Mouse (Mus musculus): Measurements from ENCODE around the gene Txnip. TPM values are rescaled to one million over a fixed set of nuclear protein-coding genes. Genes with fewer than 3 reads are reported as not detected.

The Txnip gene
- polyA plus RNA-seq, 1 experiment from 2014 or later: 74.7 TPM

DNA sequence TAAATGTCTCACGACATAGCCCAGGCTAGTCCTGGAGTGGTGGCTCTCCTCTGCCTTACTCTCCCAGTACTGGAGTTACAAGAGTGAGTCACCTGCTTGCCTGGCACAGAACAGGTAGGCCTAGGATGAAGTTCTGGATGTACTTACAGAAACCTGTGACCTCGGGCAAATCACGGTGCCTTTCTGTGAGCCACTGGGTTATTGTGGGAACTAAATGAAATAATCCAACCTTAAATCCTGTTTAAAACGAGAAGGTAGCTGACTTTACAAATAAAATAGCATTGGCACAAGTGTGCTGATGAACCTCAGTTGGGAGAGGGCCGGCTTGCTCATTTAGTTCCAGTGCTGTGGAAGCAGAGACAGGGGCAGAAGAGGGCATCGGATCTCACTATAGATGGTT, 3.5 kb upstream of the Txnip start:
- H3K4me2 ChIP-seq: no peak overlapping the region
- no peaks in the 10 kb centered on the region for H3K36me3 ChIP-seq
- no peaks in the 10 kb centered on the region for H3K9me3 ChIP-seq
- no peak for ATAC-seq (ENCODE audit: low read depth)
- H3K9ac ChIP-seq: no peak overlapping the region
- H3K4me3 ChIP-seq: no peak overlapping the region
- H3K4me1 ChIP-seq (replicated peaks): peaks cover 42% of the 10 kb centered on the region
- H3K27ac ChIP-seq (replicated peaks): peak overlapping the region; percentile 80; the same call in 1 of the 2 replicates
- WGBS: 83% methylated on average over 6 of the region's 6 CpGs
- H3K27me3 ChIP-seq: no peaks in the 10 kb centered on the region

DNA sequence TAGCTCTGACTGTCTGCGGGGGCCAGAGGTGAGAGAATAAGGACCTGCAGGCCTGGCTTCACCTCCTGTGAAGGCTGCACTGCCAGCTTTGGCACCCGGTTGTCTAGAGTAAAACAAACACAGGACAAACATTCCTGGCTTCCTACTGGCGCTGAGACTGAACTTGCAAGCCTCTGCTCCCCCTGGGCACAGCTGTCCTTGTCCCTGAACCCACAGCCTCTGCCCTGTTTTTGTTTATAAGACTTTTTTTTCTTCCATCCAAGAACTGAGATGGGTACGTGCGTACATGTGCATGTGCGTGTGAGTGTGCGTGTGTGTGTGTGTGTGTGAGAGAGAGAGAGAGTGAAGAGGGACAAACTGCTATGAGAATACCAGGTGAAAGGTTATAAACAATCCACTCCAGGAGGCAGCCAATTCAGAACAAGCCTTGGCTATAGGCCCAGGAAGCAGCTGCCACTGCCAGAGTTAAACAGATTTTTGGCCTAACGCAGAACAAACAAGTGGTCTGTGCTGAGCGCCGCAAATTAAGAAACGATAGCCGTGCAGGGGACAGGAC, 2.6 kb upstream of the Txnip start:
- H3K9ac ChIP-seq: 0 out of 2 replicates have a peak overlapping the region, but pooled peaks have one; percentile 31
- no peaks in the 10 kb centered on the region for H3K9me3 ChIP-seq
- ATAC-seq (ENCODE audit: low read depth): 0 out of 2 replicates have a peak, but pooled peaks have one; percentile 10
- peak overlapping the region; percentile 80 for H3K27ac ChIP-seq (replicated peaks)
- H3K4me1 ChIP-seq (replicated peaks): peaks cover 51% of the 10 kb centered on the region
- H3K4me3 ChIP-seq: no peak overlapping the region
- no peaks in the 10 kb centered on the region for H3K27me3 ChIP-seq
- WGBS: 35% methylated on average over 12 of the region's 12 CpGs
- H3K36me3 ChIP-seq: peaks cover 7% of the 10 kb centered on the region
- H3K4me2 ChIP-seq: peak overlapping the region; percentile 15; the same call in 1 of the 2 replicates

DNA sequence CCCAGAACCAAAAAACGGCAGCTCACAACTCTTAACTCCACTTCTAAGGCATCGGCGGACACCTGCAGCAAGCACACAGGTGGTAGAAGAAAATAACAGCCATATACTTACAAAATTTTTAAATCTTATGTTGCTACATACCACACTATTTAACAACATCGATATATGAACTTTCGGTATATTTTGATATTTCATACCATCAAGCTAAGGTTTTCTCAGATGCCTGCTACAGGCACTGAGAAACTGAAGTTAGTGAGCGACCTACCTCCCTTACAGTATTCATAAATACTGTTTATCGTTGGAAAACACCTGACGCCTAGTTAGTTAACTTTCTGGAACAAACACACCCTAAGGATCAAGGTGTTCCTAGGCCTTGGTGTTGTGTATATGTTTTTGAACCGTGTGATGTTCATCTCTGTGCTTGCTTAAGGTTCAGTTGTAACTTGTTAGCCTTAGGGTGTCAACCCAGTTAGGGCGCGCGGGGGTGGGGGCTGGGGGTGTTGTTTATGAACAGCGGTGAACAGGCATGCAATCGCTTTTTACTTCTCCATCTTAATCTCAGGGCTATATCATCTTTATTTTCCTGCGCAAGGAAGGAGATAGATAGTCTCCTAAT, 1.6 kb upstream of the Txnip start:
- Histone ChIP-seq H3K27ac (replicated peaks) (peak overlapping the region; percentile 80), H3K9me3 (no peaks in the 10 kb centered on the region), H3K9ac (0 out of 2 replicates have a peak overlapping the region, but pooled peaks have one; percentile 17), H3K4me1 (replicated peaks) (peaks cover 60% of the 10 kb centered on the region), H3K36me3 (peaks cover 17% of the 10 kb centered on the region), H3K4me3 (no peak overlapping the region), H3K27me3 (no peaks in the 10 kb centered on the region), H3K4me2 (peak overlapping the region; percentile 89)
- no peak for ATAC-seq (ENCODE audit: low read depth)
- 84% methylated on average over 15 of the region's 15 CpGs for WGBS

DNA sequence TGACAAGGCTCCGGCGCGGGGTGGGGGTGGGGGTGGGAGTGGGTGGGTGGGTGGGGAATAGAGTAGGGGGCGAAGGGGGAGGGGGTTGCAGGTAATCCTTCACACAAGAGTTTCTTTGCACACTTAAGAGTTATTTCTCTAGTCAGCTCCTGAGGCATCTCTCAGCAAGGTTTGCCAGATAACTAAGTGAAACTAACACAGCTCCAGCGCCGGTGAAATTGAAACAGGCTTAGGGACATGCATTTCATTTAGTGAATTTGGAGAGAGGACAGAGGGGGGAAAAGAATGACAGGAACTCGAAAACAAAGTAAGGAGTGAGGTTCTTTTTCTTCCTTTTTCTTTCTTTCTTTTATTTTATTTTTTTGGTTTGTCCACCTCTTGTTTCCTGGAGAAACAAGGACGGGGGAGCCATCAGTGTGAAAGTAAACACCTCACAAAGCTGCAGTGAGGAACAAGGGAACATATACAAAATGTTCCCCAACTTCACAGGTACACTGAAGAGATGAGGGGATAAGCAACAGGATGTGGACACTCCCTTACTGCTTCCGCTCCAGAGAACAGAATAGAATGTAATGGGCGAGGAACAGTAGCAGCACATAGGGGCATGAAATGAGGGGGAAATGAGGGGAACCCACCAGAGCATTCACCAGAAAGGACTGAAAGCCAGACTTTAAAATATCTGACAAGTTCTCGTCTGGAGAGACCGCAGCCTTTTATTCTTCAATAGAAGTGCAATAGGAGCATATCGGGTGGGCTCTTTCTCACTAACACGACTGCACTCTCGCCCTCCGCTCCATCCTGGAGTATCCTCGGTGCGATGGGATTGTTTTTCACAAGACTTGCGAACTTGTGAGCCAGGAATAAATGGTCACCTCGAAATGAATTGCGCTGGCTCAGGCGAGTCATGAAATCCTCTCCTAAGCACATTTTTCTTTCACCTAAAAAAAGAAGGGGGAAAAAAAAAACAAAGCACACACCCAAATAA, 814 bp upstream of the Txnip start:
- 0 out of 2 replicates have a peak, but pooled peaks have one; percentile 8 for ATAC-seq (ENCODE audit: low read depth)
- peak overlapping the region; percentile 68 for H3K9ac ChIP-seq
- no peaks in the 10 kb centered on the region for H3K9me3 ChIP-seq
- peak overlapping the region; percentile 89 for H3K4me2 ChIP-seq
- H3K27ac ChIP-seq (replicated peaks): peak overlapping the region; percentile 85
- no peaks in the 10 kb centered on the region for H3K27me3 ChIP-seq
- peaks cover 69% of the 10 kb centered on the region for H3K4me1 ChIP-seq (replicated peaks)
- peaks cover 21% of the 10 kb centered on the region for H3K36me3 ChIP-seq
- H3K4me3 ChIP-seq: peak overlapping the region; percentile 85
- WGBS: 14% methylated on average over 22 of the region's 22 CpGs

DNA sequence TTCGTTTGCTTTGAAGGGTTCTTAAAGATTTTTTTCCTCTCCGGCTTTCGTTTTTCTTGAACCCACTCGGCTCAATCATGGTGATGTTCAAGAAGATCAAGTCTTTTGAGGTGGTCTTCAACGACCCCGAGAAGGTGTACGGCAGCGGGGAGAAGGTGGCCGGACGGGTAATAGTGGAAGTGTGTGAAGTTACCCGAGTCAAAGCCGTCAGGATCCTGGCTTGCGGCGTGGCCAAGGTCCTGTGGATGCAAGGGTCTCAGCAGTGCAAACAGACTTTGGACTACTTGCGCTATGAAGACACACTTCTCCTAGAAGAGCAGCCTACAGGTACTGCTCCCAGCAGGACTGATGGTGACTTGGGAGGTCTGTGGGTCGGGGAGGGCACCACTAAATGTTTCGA, 402 bp downstream of the Txnip start:
- 2% methylated on average over 17 of the region's 17 CpGs for WGBS
- peaks cover 21% of the 10 kb centered on the region for H3K36me3 ChIP-seq
- no peaks in the 10 kb centered on the region for H3K9me3 ChIP-seq
- peak; percentile 36; the same call in 1 of the 2 replicates for ATAC-seq (ENCODE audit: low read depth)
- peaks cover 73% of the 10 kb centered on the region for H3K4me1 ChIP-seq (replicated peaks)
- peak overlapping the region; percentile 85 for H3K4me3 ChIP-seq
- H3K9ac ChIP-seq: peak overlapping the region; percentile 85
- peak overlapping the region; percentile 79 for H3K27ac ChIP-seq (replicated peaks)
- no peaks in the 10 kb centered on the region for H3K27me3 ChIP-seq
- peak overlapping the region; percentile 89 for H3K4me2 ChIP-seq

DNA sequence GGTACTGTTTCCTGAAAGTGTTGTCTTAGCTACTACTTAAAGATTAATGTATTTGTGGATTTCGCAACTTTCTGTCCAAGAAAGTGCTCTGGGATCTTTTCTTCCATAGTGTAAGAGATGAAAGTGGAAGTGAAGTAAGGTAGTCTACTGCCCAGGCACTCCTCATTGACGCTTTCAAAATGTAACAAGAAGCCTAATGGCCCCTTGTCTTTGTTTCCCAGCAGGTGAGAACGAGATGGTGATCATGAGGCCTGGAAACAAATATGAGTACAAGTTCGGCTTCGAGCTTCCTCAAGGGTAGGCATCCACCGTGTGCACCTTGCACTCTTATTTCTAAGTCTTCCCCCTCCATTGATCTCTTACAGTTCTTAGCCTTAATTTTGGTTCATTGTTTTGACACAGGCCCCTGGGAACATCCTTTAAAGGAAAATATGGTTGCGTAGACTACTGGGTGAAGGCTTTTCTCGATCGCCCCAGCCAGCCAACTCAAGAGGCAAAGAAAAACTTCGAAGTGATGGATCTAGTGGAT, 975 bp downstream of the Txnip start:
- Histone ChIP-seq H3K9me3 (no peaks in the 10 kb centered on the region), H3K27me3 (no peaks in the 10 kb centered on the region), H3K4me1 (replicated peaks) (peaks cover 74% of the 10 kb centered on the region), H3K9ac (peak overlapping the region; percentile 85), H3K4me3 (peak overlapping the region; percentile 85), H3K36me3 (peaks cover 21% of the 10 kb centered on the region), H3K27ac (replicated peaks) (peak overlapping the region; percentile 79), H3K4me2 (peak overlapping the region; percentile 89)
- WGBS: 33% methylated on average over 10 of the region's 10 CpGs
- ATAC-seq (ENCODE audit: low read depth): no peak

DNA sequence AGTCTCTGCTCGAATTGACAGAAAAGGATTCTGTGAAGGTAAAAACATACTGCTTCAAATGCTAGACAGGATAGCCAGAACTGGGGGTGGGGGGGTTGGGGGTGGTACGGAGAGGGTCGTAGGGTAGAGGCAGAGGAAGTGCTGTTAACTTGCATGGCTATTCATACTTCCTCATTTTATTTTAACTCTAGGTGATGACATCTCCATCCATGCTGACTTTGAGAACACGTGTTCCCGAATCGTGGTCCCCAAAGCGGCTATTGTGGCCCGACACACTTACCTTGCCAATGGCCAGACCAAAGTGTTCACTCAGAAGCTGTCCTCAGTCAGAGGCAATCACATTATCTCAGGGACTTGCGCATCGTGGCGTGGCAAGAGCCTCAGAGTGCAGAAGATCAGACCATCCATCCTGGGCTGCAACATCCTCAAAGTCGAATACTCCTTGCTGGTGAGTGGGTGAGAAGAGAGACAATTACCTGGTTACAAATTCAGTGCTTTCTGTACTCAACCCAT, 1.7 kb downstream of the Txnip start:
- H3K27me3 ChIP-seq: no peaks in the 10 kb centered on the region
- H3K9me3 ChIP-seq: no peaks in the 10 kb centered on the region
- 85% methylated on average over 12 of the region's 12 CpGs for WGBS
- H3K27ac ChIP-seq (replicated peaks): 0 out of 2 replicates have a peak overlapping the region, but pooled peaks have one; percentile 79
- H3K4me3 ChIP-seq: peak overlapping the region; percentile 85
- peaks cover 77% of the 10 kb centered on the region for H3K4me1 ChIP-seq (replicated peaks)
- peak overlapping the region; percentile 85 for H3K9ac ChIP-seq
- peaks cover 21% of the 10 kb centered on the region for H3K36me3 ChIP-seq
- no peak for ATAC-seq (ENCODE audit: low read depth)
- peak overlapping the region; percentile 89 for H3K4me2 ChIP-seq

DNA sequence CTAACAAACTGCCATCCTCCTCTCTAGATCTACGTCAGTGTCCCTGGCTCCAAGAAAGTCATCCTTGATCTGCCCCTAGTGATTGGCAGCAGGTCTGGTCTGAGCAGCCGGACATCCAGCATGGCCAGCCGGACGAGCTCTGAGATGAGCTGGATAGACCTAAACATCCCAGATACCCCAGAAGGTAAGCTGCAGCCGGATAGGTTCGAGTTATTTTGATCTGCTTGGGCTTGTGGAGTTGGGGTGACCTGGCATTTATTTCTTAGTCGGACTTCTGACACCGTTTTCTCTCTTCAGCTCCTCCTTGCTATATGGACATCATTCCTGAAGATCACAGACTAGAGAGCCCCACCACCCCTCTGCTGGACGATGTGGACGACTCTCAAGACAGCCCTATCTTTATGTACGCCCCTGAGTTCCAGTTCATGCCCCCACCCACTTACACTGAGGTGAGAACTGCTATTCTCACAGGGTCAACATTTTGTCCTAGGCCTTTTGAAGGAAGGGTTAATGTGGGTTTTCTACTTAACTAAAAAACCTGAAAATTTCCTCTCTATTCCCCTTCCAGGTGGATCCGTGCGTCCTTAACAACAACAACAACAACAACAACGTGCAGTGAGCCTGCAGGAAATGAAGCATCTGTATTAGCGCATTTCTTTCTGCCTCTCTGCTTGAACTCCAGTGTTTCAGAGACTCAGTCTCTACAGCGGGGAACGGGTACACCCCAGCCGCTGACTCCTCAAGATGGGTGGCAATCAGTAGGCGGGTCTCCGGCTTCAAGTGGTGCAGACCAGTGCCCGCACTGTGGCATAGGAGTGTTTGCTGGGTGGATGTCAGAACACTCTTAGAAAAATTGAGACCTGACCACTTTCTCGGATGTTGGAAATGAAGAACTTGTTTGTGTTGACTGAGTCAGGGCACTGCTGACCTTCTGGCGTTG, 2.4 kb downstream of the Txnip start:
- Histone ChIP-seq H3K9me3 (no peaks in the 10 kb centered on the region), H3K27me3 (no peaks in the 10 kb centered on the region), H3K27ac (replicated peaks) (peak overlapping the region; percentile 59), H3K4me3 (peak overlapping the region; percentile 85), H3K36me3 (peaks cover 21% of the 10 kb centered on the region), H3K4me1 (replicated peaks) (peaks cover 70% of the 10 kb centered on the region), H3K4me2 (peak overlapping the region; percentile 89), H3K9ac (peak overlapping the region; percentile 85)
- WGBS: 86% methylated on average over 23 of the region's 23 CpGs
- no peak for ATAC-seq (ENCODE audit: low read depth)

DNA sequence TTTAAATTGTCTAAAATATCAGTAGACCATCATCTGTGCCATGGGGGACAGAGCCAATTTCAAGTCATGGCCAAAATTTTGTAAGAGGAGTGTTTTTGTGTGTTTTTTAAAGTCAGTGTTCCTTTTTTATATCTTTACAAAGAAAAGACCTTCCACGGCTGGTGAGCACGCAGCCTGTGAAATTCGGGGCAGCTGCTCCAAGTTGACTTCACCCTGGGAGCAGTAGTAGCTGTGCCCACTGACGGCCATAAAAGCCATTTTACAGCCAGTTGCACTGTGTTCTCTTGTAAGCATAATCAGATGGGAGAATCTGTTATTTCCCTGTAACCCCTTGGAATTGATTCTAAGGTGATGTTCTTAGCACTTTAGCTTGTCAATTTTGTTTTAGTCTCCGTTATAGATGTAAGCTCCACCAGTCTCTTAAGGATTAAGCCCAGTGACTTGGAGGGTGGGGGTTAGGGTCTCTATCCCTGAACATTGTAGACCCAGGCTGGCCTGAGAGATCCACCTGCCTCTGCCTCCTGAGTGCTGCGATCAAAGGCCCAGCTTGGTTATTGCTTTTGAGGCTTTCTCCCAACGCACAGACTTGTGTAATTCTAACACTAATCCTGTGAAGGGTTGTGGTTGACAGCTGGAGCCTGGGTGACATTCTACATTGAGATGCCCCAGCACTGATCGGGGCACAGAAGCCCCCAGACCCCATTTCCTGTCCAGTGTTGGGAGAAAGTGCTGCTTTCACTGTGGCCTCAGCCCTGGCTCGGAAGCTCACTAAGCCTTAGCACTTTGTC, 3.3 kb downstream of the Txnip start:
- H3K36me3 ChIP-seq: peaks cover 21% of the 10 kb centered on the region
- H3K9me3 ChIP-seq: no peaks in the 10 kb centered on the region
- WGBS: 74% methylated on average over 9 of the region's 9 CpGs
- no peak for ATAC-seq (ENCODE audit: low read depth)
- peak overlapping the region; percentile 85; the same call in 1 of the 2 replicates for H3K9ac ChIP-seq
- no peaks in the 10 kb centered on the region for H3K27me3 ChIP-seq
- H3K27ac ChIP-seq (replicated peaks): peak overlapping the region; percentile 59
- H3K4me1 ChIP-seq (replicated peaks): peaks cover 61% of the 10 kb centered on the region
- H3K4me2 ChIP-seq: peak overlapping the region; percentile 89
- H3K4me3 ChIP-seq: peak overlapping the region; percentile 85

DNA sequence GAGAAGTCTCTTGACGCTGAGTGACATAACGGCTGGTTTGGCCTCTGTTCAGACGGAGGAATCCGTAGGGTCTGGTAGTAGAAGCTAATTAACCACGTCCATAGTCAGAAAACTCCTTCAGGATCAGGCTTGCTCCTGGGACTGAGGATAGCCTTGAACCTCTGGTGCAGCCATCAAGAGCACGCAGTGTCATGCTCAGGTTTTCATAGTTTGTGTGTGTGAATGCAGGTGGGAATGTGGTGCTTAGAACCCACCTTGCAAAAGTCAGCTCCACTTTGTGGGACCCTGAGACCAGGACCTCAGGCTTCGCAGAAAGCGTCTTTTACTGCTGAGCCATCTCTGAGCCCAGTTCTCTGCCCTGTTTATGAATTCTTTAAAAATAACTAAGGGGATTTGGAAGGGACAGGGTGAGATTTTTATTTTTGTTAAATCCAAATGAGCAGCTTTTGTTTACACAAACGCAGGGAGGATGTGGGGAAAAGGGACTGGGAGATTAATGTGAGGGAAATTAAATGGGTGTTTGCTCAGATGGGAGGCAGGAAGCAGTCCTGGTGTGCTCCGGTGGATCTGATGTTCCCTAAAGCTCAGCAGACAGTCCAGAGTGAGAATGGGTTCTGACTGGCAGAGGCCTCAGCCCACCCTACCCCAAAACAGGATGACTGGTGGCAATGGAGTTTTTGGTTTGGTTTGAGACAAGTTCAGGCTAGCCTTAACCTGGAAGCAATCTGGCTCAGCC, 4.4 kb downstream of the Txnip start:
- H3K36me3 ChIP-seq: peaks cover 21% of the 10 kb centered on the region
- H3K4me1 ChIP-seq (replicated peaks): peaks cover 51% of the 10 kb centered on the region
- 51% methylated on average over 10 of the region's 10 CpGs for WGBS
- H3K4me3 ChIP-seq: peak overlapping the region; percentile 85; the same call in 1 of the 2 replicates
- H3K9me3 ChIP-seq: no peaks in the 10 kb centered on the region
- no peaks in the 10 kb centered on the region for H3K27me3 ChIP-seq
- no peak for ATAC-seq (ENCODE audit: low read depth)
- no peak overlapping the region for H3K9ac ChIP-seq
- H3K27ac ChIP-seq (replicated peaks): 0 out of 2 replicates have a peak overlapping the region, but pooled peaks have one; percentile 9
- H3K4me2 ChIP-seq: peak overlapping the region; percentile 89

Measured in neural tube, embryonic 13.5 days (tissue).